Mouse (Mus musculus) adrenal gland, adult (tissue): ENCODE measurements around the gene Gimap1.

Source experiments
- DNase-seq, 2 experiments: peaks; one replicate each; pipeline ENCODE4 v3.0.0; 2022 to 2023; ENCODE audit warnings: low spot score in 1 of 2; ENCODE audit not compliant: inconsistent age in 2 of 2

Gene Gimap1

GRCm38 (mm10) chr6:48737688-48738087, 1.2 kb upstream of the Gimap1 start:
- DNase-seq: no peak

- DNase-seq: no peak
Observed at GRCm38 (mm10) chr6:48739780-48740055, 864 bp downstream of the Gimap1 start.

- DNase-seq: no peak
Observed at GRCm38 (mm10) chr6:48740501-48741169, 1.8 kb downstream of the Gimap1 start.

GRCm38 (mm10) chr6:48741273-48741672, 2.4 kb downstream of the Gimap1 start:
- DNase-seq: no peak

GRCm38 (mm10) chr6:48741711-48742206, 2.9 kb downstream of the Gimap1 start:
- no peak for DNase-seq

GRCm38 (mm10) chr6:48742422-48743351, 3.8 kb downstream of the Gimap1 start:
- DNase-seq: peak; percentile 24 to 61

GRCm38 (mm10) chr6:48745490-48745889, 6.6 kb downstream of the Gimap1 start:
- DNase-seq: no peak

- peak; percentile 70 to 88 for DNase-seq
Observed at GRCm38 (mm10) chr6:48745959-48746889, 7.4 kb downstream of the Gimap1 start, which contains the start of gene Gimap5. Gene Gimap5, plus strand, starts transcription at chr6:48746197.

- DNase-seq: peak; percentile 28 to 59
Observed at GRCm38 (mm10) chr6:48747091-48747966, 8.5 kb downstream of the Gimap1 start.

- peak in 1 of 2 experiments; percentile 22 for DNase-seq
Observed at GRCm38 (mm10) chr6:48763567-48764270, 24.9 kb downstream of the Gimap1 start.

GRCm38 (mm10) chr6:48764496-48764895, 25.6 kb downstream of the Gimap1 start:
- peak in 1 of 2 experiments; percentile 57 for DNase-seq

- peak in 1 of 2 experiments; percentile 39 for DNase-seq
Observed at GRCm38 (mm10) chr6:48768178-48768869, 29.5 kb downstream of the Gimap1 start.

GRCm38 (mm10) chr6:48768933-48769332, 30.1 kb downstream of the Gimap1 start:
- no peak for DNase-seq

GRCm38 (mm10) chr6:48770696-48771095, 31.8 kb downstream of the Gimap1 start, which contains the start of gene Gimap3:
Gene Gimap3, minus strand, starts transcription at chr6:48770851.
- peak in 1 of 2 experiments; percentile 34 for DNase-seq

- peak; percentile 79 to 93 for DNase-seq
Observed at GRCm38 (mm10) chr6:48772030-48772429, 33.2 kb downstream of the Gimap1 start.

GRCm38 (mm10) chr6:48784406-48784805, 45.6 kb downstream of the Gimap1 start:
- DNase-seq: peak; percentile 22 to 76

- DNase-seq: peak; percentile 39 to 83
Observed at GRCm38 (mm10) chr6:48785189-48785588, 46.3 kb downstream of the Gimap1 start.

GRCm38 (mm10) chr6:48785601-48786000, 46.7 kb downstream of the Gimap1 start:
- DNase-seq: no peak

- no peak for DNase-seq
Observed at GRCm38 (mm10) chr6:48787867-48788266, 49.0 kb downstream of the Gimap1 start.
